Mouse (Mus musculus): Measurements from ENCODE around the gene Dnaic1. TPM values are rescaled to one million over a fixed set of nuclear protein-coding genes. Genes with fewer than 3 reads are reported as not detected.

The Dnaic1 gene
- polyA plus RNA-seq, 1 experiment from 2014 or later: 4.6 TPM

GRCm38 (mm10) chr4:41571490-41571889 is 1.9 kb downstream of the Dnaic1 start:
- peaks cover 25% of the 10 kb centered on the region for H3K27me3 ChIP-seq
- no peak for ATAC-seq (ENCODE audit: insufficient number of reproducible peaks, low FRiP score, low TSS enrichment, low read depth)
- H3K9me3 ChIP-seq (replicated peaks): no peaks in the 10 kb centered on the region
- H3K27ac ChIP-seq (replicated peaks): no peak overlapping the region
- 31% methylated on average over 5 of the region's 5 CpGs for WGBS
- H3K9ac ChIP-seq: no peak overlapping the region
- peaks cover 27% of the 10 kb centered on the region for H3K4me1 ChIP-seq
- H3K36me3 ChIP-seq: no peaks in the 10 kb centered on the region
- H3K4me3 ChIP-seq (replicated peaks): no peak overlapping the region
- H3K4me2 ChIP-seq (replicated peaks): no peak overlapping the region

GRCm38 (mm10) chr4:41573492-41573891 is 3.9 kb downstream of the Dnaic1 start:
- Histone ChIP-seq H3K9ac (no peak overlapping the region), H3K9me3 (replicated peaks) (no peaks in the 10 kb centered on the region), H3K4me2 (replicated peaks) (no peak overlapping the region), H3K4me1 (peaks cover 18% of the 10 kb centered on the region), H3K27me3 (peaks cover 14% of the 10 kb centered on the region; the same call in 1 of the 2 replicates), H3K36me3 (no peaks in the 10 kb centered on the region), H3K4me3 (replicated peaks) (no peak overlapping the region), H3K27ac (replicated peaks) (no peak overlapping the region)
- ATAC-seq (ENCODE audit: insufficient number of reproducible peaks, low FRiP score, low TSS enrichment, low read depth): no peak
- 56% methylated on average over 4 of the region's 4 CpGs for WGBS

- Histone ChIP-seq H3K9ac (no peak overlapping the region), H3K27ac (replicated peaks) (no peak overlapping the region), H3K4me2 (replicated peaks) (no peak overlapping the region), H3K36me3 (no peaks in the 10 kb centered on the region), H3K4me1 (peaks cover 12% of the 10 kb centered on the region), H3K9me3 (replicated peaks) (no peaks in the 10 kb centered on the region), H3K4me3 (replicated peaks) (no peak overlapping the region), H3K27me3 (0 out of 2 replicates have a peak, but pooled peaks cover 9% of the 10 kb centered on the region)
- 20% methylated on average over 6 of the region's 6 CpGs for WGBS
- no peak for ATAC-seq (ENCODE audit: insufficient number of reproducible peaks, low FRiP score, low TSS enrichment, low read depth)
Observed at GRCm38 (mm10) chr4:41575914-41576313, 6.3 kb downstream of the Dnaic1 start.

DNA sequence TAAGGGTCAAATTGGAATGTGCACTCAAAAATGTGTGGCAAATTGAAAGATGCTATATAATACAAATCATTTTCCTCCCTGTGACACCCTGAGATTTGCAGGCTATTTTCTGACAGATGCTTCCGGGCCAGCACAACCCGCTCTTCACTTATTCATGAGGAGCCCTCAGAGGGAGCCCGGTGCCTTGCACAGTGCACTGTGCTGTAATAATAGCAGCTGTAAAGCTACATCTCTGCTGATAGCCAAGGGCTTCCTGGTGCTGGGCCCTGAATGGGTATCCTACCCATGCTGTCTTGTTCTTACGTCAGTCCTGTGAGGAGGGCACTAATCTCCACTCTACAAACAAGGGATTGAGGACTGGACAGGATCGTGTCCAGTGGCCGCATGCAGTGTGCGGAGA is 13.8 kb downstream of the Dnaic1 start:
- Histone ChIP-seq H3K36me3 (no peaks in the 10 kb centered on the region), H3K27ac (replicated peaks) (no peak overlapping the region), H3K9me3 (replicated peaks) (no peaks in the 10 kb centered on the region), H3K4me2 (replicated peaks) (no peak overlapping the region), H3K4me3 (replicated peaks) (no peak overlapping the region), H3K9ac (no peak overlapping the region), H3K27me3 (no peaks in the 10 kb centered on the region), H3K4me1 (no peaks in the 10 kb centered on the region)
- ATAC-seq (ENCODE audit: insufficient number of reproducible peaks, low FRiP score, low TSS enrichment, low read depth): no peak
- WGBS: 73% methylated on average over 7 of the region's 7 CpGs

GRCm38 (mm10) chr4:41602818-41603217 is 33.2 kb downstream of the Dnaic1 start:
- WGBS: 61% methylated on average over 4 of the region's 4 CpGs
- no peak overlapping the region for H3K27ac ChIP-seq (replicated peaks)
- no peaks in the 10 kb centered on the region for H3K27me3 ChIP-seq
- H3K36me3 ChIP-seq: no peaks in the 10 kb centered on the region
- no peak for ATAC-seq (ENCODE audit: insufficient number of reproducible peaks, low FRiP score, low TSS enrichment, low read depth)
- no peak overlapping the region for H3K9ac ChIP-seq
- H3K4me3 ChIP-seq (replicated peaks): no peak overlapping the region
- H3K9me3 ChIP-seq (replicated peaks): no peaks in the 10 kb centered on the region
- H3K4me1 ChIP-seq: no peaks in the 10 kb centered on the region
- H3K4me2 ChIP-seq (replicated peaks): no peak overlapping the region

GRCm38 (mm10) chr4:41604476-41605396 is 35.2 kb downstream of the Dnaic1 start:
- WGBS: 43% methylated on average over 8 of the region's 8 CpGs
- H3K27me3 ChIP-seq: no peaks in the 10 kb centered on the region; the same call in 1 of the 2 replicates
- no peak for ATAC-seq (ENCODE audit: insufficient number of reproducible peaks, low FRiP score, low TSS enrichment, low read depth)

GRCm38 (mm10) chr4:41606784-41607183 is 37.2 kb downstream of the Dnaic1 start:
- H3K36me3 ChIP-seq: no peaks in the 10 kb centered on the region
- H3K4me3 ChIP-seq (replicated peaks): no peak overlapping the region
- H3K4me2 ChIP-seq (replicated peaks): no peak overlapping the region
- H3K27ac ChIP-seq (replicated peaks): no peak overlapping the region
- H3K27me3 ChIP-seq: peaks cover 3% of the 10 kb centered on the region
- H3K9ac ChIP-seq: no peak overlapping the region
- H3K4me1 ChIP-seq: no peaks in the 10 kb centered on the region
- no peak for ATAC-seq (ENCODE audit: insufficient number of reproducible peaks, low FRiP score, low TSS enrichment, low read depth)
- no peaks in the 10 kb centered on the region for H3K9me3 ChIP-seq (replicated peaks)
- 32% methylated on average over 4 of the region's 4 CpGs for WGBS

More at GRCm38 (mm10) chr4:41604476-41605396, 35.2 kb downstream of the Dnaic1 start:
- Histone ChIP-seq H3K4me3 (replicated peaks) (no peak overlapping the region), H3K9me3 (replicated peaks) (no peaks in the 10 kb centered on the region), H3K4me1 (no peaks in the 10 kb centered on the region), H3K36me3 (no peaks in the 10 kb centered on the region), H3K27ac (replicated peaks) (no peak overlapping the region), H3K4me2 (replicated peaks) (no peak overlapping the region), H3K9ac (no peak overlapping the region)

- Histone ChIP-seq H3K4me3 (replicated peaks) (no peak overlapping the region), H3K36me3 (no peaks in the 10 kb centered on the region), H3K27me3 (peaks cover 3% of the 10 kb centered on the region), H3K9me3 (replicated peaks) (no peaks in the 10 kb centered on the region), H3K27ac (replicated peaks) (no peak overlapping the region), H3K4me1 (no peaks in the 10 kb centered on the region), H3K4me2 (replicated peaks) (no peak overlapping the region), H3K9ac (no peak overlapping the region)
- no peak for ATAC-seq (ENCODE audit: insufficient number of reproducible peaks, low FRiP score, low TSS enrichment, low read depth)
- 65% methylated on average over 10 of the region's 10 CpGs for WGBS
Observed at GRCm38 (mm10) chr4:41609681-41610593, 40.4 kb downstream of the Dnaic1 start.

- Histone ChIP-seq H3K4me1 (peaks cover 5% of the 10 kb centered on the region), H3K9me3 (replicated peaks) (no peaks in the 10 kb centered on the region), H3K4me3 (replicated peaks) (no peak overlapping the region), H3K27ac (replicated peaks) (no peak overlapping the region), H3K4me2 (replicated peaks) (no peak overlapping the region), H3K36me3 (no peaks in the 10 kb centered on the region), H3K9ac (no peak overlapping the region), H3K27me3 (peaks cover 8% of the 10 kb centered on the region)
- no peak for ATAC-seq (ENCODE audit: insufficient number of reproducible peaks, low FRiP score, low TSS enrichment, low read depth)
- 31% methylated on average over 6 of the region's 6 CpGs for WGBS
Observed at GRCm38 (mm10) chr4:41610594-41610980, 41.0 kb downstream of the Dnaic1 start.

DNA sequence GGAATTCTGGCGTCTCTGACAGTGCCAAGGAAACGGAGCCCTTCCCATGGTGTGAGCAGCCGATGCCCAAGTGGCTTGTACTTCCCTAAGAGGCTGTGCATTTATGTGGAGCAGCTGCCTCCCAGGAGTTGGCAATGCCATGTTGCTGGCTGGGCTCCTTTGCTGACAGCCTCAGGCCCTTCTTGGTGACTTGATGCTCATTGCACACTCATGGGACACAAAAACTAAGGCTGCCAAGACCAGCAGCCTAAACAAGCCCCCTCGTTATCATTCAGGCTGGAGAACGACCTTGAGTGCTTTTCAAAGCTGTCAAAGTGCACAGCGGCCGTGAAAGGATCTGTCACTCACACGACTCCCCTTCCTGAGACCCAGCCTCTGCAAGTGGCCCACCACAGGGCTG is 42.6 kb downstream of the Dnaic1 start:
- Histone ChIP-seq H3K4me3 (replicated peaks) (no peak overlapping the region), H3K4me2 (replicated peaks) (no peak overlapping the region), H3K27me3 (peaks cover 8% of the 10 kb centered on the region), H3K27ac (replicated peaks) (no peak overlapping the region), H3K4me1 (peaks cover 13% of the 10 kb centered on the region), H3K36me3 (no peaks in the 10 kb centered on the region), H3K9ac (no peak overlapping the region), H3K9me3 (replicated peaks) (no peaks in the 10 kb centered on the region)
- 48% methylated on average over 8 of the region's 8 CpGs for WGBS
- no peak for ATAC-seq (ENCODE audit: insufficient number of reproducible peaks, low FRiP score, low TSS enrichment, low read depth)

DNA sequence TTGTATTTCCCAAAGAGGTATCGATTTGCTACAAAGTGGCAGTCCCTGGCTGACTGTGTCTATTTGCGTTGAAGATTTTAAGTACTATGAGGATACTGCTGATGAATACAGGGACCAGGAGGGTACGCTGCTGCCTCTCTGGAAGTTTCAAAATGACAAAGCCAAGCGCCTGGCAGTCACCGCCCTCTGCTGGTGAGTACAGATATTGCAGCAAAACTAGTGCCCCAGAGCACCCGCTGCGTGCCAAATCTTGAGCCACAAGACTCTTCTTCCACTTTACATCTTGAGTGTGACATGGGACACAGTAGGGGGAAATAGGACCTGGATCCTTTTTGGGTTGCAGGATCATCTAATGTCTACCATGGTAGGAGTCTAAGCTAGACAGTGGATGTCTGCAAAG is 44.6 kb downstream of the Dnaic1 start:
- Histone ChIP-seq H3K27me3 (peaks cover 8% of the 10 kb centered on the region; the same call in 1 of the 2 replicates), H3K4me2 (replicated peaks) (no peak overlapping the region), H3K4me3 (replicated peaks) (no peak overlapping the region), H3K9ac (no peak overlapping the region), H3K4me1 (peaks cover 19% of the 10 kb centered on the region), H3K9me3 (replicated peaks) (no peaks in the 10 kb centered on the region), H3K36me3 (no peaks in the 10 kb centered on the region), H3K27ac (replicated peaks) (no peak overlapping the region)
- WGBS: 7% methylated on average over 7 of the region's 7 CpGs
- ATAC-seq (ENCODE audit: insufficient number of reproducible peaks, low FRiP score, low TSS enrichment, low read depth): no peak
